Mouse (Mus musculus) heart, embryonic 11.5 days (tissue): ENCODE results near the gene Wnt7b. TPM values are rescaled to one million over a fixed set of nuclear protein-coding genes. Genes with fewer than 3 reads are reported as not detected.

ENCODE experiments used
- ATAC-seq: fragments of 200-750 bp; cut with Nextera tagmentation; replicated peaks from 2 replicates; pipeline ENCODE4 v1.8.0; 2017; ENCODE audit warnings: moderate library complexity; ENCODE audit not compliant: insufficient number of reproducible peaks, low FRiP score, low TSS enrichment
- H3K27ac ChIP-seq: fragments of 300-500 bp; sonication (generic); 2 replicates; pipeline ENCODE4 v1.5.1; 2014; ENCODE audit warnings: mild to moderate bottlenecking, low read depth, low read length
- H3K27me3 ChIP-seq: fragments of 300-500 bp; sonication (generic); 2 replicates; pipeline ENCODE4 v1.6.1; 2014; ENCODE audit warnings: mild to moderate bottlenecking, low read length, mixed read lengths; ENCODE audit not compliant: control insufficient read depth, insufficient read depth
- H3K36me3 ChIP-seq: fragments of 300-500 bp; sonication (generic); 2 replicates; pipeline ENCODE4 v1.6.1; 2014; ENCODE audit warnings: mild to moderate bottlenecking, low read length, moderate library complexity, mixed read lengths; ENCODE audit not compliant: control insufficient read depth, insufficient read depth
- H3K4me1 ChIP-seq: fragments of 300-500 bp; sonication (generic); 2 replicates; pipeline ENCODE4 v1.6.1; 2014; ENCODE audit warnings: low read length; ENCODE audit not compliant: control insufficient read depth, insufficient read depth
- H3K4me2 ChIP-seq: fragments of 300-500 bp; sonication (generic); 2 replicates; pipeline ENCODE4 v1.6.1; 2014; ENCODE audit warnings: mild to moderate bottlenecking, moderate library complexity
- H3K4me3 ChIP-seq: fragments of 300-500 bp; sonication (generic); 2 replicates; pipeline ENCODE4 v1.5.1; 2014; ENCODE audit warnings: low read depth, low read length
- H3K9ac ChIP-seq: fragments of 300-500 bp; sonication (generic); 2 replicates; pipeline ENCODE4 v1.6.1; 2014; ENCODE audit warnings: mild to moderate bottlenecking, low read depth, low read length, moderate library complexity
- H3K9me3 ChIP-seq: fragments of 300-500 bp; sonication (generic); replicated peaks from 2 replicates; pipeline ENCODE4 v1.6.1; 2016; ENCODE audit warnings: low read length; ENCODE audit not compliant: control insufficient read depth
- WGBS: fragments of 180-500 bp; shearing (Covaris S2); extraction: QIAGEN DNeasy Blood & Tissue Kit; methylation state at CpG from one replicate; pipeline ENCODE4 v1.1.7; 2014; ENCODE audit not compliant: insufficient replicate concordance; 5-methylcytosine and 5-hydroxymethylcytosine counted together
- polyA plus RNA-seq: library from polyadenylated mRNA; unstranded; fragments of >200 nt; fragmentation: Nextera tagmentation; extraction: Ambion mirVana; gene quantifications from 2 replicates; pipeline ENCODE4 v1.2.1, GENCODE M21; 2014

Wnt7b gene
- polyA plus RNA-seq, 1 experiment from 2014 or later = 1.5 TPM

DNA sequence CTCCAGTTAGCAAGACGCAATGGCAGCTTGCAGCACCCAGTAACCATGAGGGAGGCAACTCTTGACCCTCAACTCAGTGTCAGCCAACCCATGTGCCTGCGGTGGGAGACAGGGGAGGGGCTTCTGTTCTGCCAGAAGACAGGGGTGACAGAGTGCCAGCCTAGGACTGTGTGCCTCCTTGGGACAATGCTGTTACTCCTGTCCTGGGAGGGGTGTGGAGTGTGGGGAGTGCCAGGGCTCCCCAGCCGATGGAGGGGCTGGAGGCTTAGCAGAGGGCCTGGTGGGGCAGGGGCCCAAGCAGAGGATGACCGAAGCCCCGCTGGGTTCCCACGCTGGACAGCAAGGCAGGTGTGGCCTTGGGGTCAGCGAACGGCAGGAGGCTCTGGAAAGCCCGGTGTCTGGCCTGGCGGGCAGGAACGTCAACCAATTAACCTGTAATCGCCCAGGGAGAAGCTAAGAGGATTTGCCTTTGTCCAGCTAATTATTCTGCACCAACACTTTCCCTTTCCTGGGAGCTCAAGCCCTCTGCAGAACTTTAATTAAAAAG lies 57.8 kb downstream of the Wnt7b start:
- peaks cover 25% of the 10 kb centered on the region for H3K27me3 ChIP-seq
- H3K4me1 ChIP-seq = peaks cover 11% of the 10 kb centered on the region
- no peak overlapping the region for H3K9ac ChIP-seq
- H3K9me3 ChIP-seq = no peaks in the 10 kb centered on the region
- H3K27ac ChIP-seq = no peak overlapping the region
- H3K36me3 ChIP-seq = no peaks in the 10 kb centered on the region
- no peak overlapping the region for H3K4me3 ChIP-seq
- no peak overlapping the region for H3K4me2 ChIP-seq
- ATAC-seq = no peak
- WGBS = 26% methylated on average over 12 of the region's 12 CpGs

DNA sequence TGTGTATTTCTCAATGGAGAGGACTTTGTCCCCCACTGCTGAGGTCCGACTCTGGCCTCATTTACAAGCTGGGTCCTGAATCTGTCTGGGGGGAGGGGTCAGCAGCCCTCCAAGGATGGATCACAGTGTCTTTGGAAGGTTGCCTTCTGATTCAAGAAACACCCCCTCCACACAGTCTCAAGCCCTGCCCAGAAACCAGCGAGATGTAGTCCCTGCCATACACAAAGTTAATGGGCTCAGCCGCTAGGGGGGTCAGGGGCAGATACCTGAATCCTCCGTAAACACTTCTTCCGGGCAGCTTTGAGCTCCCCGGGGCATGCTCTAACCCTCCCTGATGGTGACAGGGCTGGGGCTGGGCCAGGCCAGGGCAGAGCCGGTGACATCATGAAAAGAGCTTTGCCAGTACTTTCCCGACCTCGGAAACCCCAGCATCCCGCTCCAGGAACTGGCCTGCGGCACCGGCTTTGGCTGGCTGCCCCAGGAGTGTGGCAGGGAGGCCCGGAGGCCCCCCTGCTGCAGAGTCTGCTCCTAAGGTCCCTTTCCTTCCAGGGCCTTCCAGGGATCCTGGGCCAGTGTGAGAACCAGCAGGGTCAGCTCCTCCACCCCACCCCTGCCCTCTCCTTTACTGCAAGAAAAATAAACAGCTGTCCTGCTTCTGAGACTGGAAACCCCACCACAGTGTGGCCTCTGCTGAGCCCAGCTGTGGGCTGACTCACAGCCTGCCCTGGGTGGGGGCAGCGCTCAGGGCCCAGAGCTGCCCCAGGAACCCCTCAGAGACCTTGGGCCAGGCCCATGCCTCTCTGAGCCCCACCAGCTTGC lies 58.9 kb downstream of the Wnt7b start:
- ATAC-seq = peak; percentile 45; the same call in 1 of the 2 replicates
- Histone ChIP-seq H3K4me2 (peak overlapping the region; percentile 51), H3K4me1 (peaks cover 11% of the 10 kb centered on the region), H3K4me3 (0 out of 2 replicates have a peak overlapping the region, but pooled peaks have one; percentile 5), H3K27ac (no peak overlapping the region), H3K9ac (peak overlapping the region; percentile 54; the same call in 1 of the 2 replicates), H3K9me3 (no peaks in the 10 kb centered on the region), H3K27me3 (peaks cover 25% of the 10 kb centered on the region), H3K36me3 (no peaks in the 10 kb centered on the region)
- WGBS = 8% methylated on average over 14 of the region's 14 CpGs

DNA sequence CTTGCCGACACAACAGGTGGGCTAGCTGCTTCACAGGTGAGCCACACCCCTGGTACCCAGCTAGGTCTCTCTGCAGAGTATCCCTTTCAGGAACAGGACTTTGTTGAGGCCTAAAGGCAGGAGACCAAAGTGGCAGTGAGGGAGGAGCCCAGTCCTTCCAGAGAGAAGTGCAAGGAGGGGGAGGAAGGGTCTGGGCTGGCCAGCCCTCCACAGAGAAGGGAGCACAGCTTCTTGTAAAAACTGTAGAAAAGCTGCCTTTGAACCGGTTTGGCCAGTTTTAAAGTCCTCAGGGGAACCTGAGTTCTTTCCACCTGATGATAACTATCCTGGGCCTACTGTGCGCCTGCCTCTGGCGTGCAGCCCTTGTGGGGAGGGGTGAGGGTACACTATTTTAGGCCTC lies 62.8 kb downstream of the Wnt7b start:
- ATAC-seq = no peak
- no peaks in the 10 kb centered on the region for H3K36me3 ChIP-seq
- no peaks in the 10 kb centered on the region for H3K9me3 ChIP-seq
- H3K9ac ChIP-seq = no peak overlapping the region
- no peak overlapping the region for H3K4me3 ChIP-seq
- no peak overlapping the region for H3K27ac ChIP-seq
- H3K4me1 ChIP-seq = peaks cover 11% of the 10 kb centered on the region
- H3K27me3 ChIP-seq = peaks cover 17% of the 10 kb centered on the region
- WGBS = 56% methylated on average over 4 of the region's 4 CpGs
- H3K4me2 ChIP-seq = no peak overlapping the region

DNA sequence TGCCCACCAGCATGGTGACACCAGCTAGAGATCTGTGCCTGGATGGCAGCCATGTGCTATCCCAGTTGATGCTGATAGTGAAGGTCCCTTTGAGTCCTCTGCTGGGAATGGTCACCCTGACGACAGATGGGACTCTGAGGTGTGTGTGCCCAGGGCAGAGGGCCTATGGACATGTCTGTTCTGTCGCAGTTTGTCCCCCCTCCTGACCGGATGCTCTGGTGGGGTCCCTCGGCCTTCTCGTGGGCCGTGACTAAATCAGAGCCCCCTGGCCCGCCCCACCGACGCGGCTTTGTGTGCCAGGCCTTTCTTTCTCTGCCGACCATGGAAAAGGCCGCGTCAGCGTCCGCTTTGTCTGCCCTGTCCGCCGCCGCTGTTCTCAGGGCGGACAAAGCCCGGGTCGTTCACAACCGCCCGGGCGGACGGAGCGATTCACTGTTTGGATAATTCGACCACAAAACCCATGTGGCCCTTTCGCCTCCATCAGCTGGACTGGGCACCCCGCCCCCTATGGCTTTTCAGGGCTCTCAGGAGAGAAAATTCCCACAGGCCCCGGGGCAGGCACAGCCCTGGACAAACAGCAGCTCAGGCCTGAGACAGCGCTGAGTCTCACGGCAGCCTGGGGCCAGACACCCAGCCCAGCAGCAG lies 74.8 kb downstream of the Wnt7b start:
- Histone ChIP-seq H3K4me2 (no peak overlapping the region), H3K9me3 (no peaks in the 10 kb centered on the region), H3K4me1 (no peaks in the 10 kb centered on the region), H3K4me3 (no peak overlapping the region), H3K36me3 (no peaks in the 10 kb centered on the region), H3K9ac (no peak overlapping the region), H3K27me3 (no peaks in the 10 kb centered on the region), H3K27ac (no peak overlapping the region)
- 69% methylated on average over 32 of the region's 32 CpGs for WGBS
- no peak for ATAC-seq

DNA sequence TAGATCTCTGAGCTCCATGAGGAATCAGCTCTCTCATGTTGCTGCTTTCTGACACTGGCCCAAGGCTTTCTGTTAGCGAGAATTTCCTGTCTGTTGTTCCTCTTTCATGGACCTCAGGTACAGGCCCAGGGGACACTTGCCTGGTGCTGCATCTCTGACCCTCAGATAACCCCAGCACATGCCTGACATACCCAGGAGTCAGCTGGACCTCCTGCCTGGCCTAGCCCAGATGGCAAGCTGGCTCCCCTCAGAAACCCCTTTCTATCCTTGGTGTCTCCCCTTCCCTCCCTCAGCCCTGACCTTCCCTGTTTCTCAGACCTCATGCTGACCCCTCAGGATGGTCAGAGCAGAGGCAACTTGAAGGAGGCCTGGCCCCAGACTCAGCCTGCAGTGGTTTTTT lies 75.6 kb downstream of the Wnt7b start:
- no peak overlapping the region for H3K4me2 ChIP-seq
- H3K4me1 ChIP-seq = no peaks in the 10 kb centered on the region
- H3K27ac ChIP-seq = no peak overlapping the region
- no peak overlapping the region for H3K4me3 ChIP-seq
- H3K36me3 ChIP-seq = no peaks in the 10 kb centered on the region
- H3K27me3 ChIP-seq = no peaks in the 10 kb centered on the region
- 33% methylated on average over 1 of the region's 1 CpGs for WGBS
- no peak overlapping the region for H3K9ac ChIP-seq
- ATAC-seq = no peak
- H3K9me3 ChIP-seq = no peaks in the 10 kb centered on the region

DNA sequence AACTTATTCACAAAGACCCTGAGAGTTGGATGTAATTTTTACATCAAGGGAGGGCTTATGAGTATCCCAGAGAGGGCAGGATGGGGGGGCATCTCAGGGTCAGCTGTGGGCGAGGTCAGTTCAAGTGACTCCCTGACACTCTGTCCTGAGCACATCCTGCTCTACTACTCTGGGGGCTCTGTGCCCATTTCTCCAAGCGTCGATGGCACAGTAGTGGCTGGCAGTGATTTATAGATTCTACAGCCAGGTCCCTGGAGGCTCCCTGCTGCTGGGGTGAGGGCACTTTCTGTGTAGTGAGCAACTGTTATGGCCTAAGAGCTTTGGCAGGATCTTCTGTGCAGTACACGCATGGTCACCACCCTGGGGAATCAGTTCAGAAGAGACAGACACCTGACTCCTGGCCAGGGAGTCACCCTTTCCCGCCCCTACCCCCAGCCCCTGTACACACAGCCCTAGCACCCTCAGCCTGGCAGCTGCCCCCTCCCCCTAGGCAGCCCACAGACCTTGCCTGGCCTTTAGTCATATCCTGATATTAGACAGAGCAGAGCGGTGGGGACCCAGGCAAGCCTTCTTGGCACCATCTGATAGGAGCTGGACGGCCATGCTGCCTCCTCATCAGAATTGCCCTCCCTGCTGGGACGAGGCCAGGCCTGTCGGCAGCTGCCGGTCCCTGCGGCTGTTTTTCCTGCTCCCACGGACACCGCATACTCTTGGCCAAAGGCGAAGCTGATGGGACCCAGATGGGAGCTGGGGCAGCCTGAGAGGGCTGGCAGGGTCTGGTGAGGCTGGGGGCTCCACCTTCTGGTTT lies 77.0 kb downstream of the Wnt7b start:
- no peaks in the 10 kb centered on the region for H3K27me3 ChIP-seq
- no peak overlapping the region for H3K9ac ChIP-seq
- no peaks in the 10 kb centered on the region for H3K9me3 ChIP-seq
- 53% methylated on average over 14 of the region's 14 CpGs for WGBS
- no peak overlapping the region for H3K27ac ChIP-seq
- 0 out of 2 replicates have a peak, but pooled peaks have one; percentile 37 for ATAC-seq
- H3K4me3 ChIP-seq = no peak overlapping the region
- H3K36me3 ChIP-seq = no peaks in the 10 kb centered on the region
- no peak overlapping the region for H3K4me2 ChIP-seq
- H3K4me1 ChIP-seq = no peaks in the 10 kb centered on the region

DNA sequence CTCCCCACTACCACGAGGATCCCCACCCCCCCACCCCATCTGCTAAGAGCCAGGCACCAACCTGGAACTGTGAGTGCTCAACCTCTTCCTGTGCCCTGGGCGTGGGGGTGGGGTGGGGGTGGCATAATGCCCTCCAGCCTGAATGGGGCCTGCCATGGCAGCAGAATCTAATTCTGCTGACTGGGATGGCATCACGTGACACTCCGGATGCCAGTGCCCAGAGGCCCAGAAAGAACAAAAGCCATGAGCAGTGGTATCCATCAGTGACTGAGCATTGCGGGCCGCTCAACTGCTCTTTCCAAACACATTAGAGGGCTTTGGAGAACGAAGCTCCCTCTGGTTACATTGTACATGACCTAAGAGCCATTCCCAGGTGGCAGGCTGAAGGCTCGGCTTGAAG lies 79.1 kb downstream of the Wnt7b start, which contains the start of gene 7530416G11Rik:
TSS of gene 7530416G11Rik (minus strand) at position 101 of the 400 bp plus-strand sequence.
- no peak within 1 kb of the TSS for H3K4me2 ChIP-seq
- WGBS = 76% methylated on average over 8 of the region's 8 CpGs
- no peaks in the 10 kb centered on the region for H3K9me3 ChIP-seq
- H3K36me3 ChIP-seq = no peaks in the 10 kb centered on the region
- no peak within 1 kb of the TSS for H3K27ac ChIP-seq
- no peaks in the 10 kb centered on the region for H3K4me1 ChIP-seq
- no peak within 1 kb of the TSS for H3K4me3 ChIP-seq
- H3K9ac ChIP-seq = no peak within 1 kb of the TSS
- H3K27me3 ChIP-seq = peaks cover 9% of the 10 kb centered on the region
- ATAC-seq = no peak

DNA sequence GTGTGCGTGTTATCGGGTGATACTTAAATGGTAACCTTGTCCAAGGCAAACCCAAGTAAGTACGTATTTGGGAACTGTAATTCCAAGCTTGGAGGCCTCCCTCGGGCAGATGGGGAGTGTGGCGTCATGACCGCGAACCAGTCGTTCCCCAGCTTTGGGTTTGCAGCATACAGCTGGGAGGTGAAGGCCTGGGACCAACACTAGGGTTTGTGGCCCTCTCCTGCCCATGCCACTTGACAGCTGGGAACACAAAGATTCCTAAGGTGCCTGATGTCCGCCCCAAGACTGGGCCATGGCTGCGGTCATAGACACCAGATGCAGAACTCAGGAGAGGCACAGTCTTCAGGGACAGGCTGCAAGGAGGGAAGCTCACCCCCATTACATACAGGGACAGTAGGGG lies 82.0 kb downstream of the Wnt7b start:
- H3K9me3 ChIP-seq = no peaks in the 10 kb centered on the region
- H3K27me3 ChIP-seq = peaks cover 23% of the 10 kb centered on the region
- no peak for ATAC-seq
- H3K4me3 ChIP-seq = no peak overlapping the region
- H3K27ac ChIP-seq = no peak overlapping the region
- no peak overlapping the region for H3K9ac ChIP-seq
- no peaks in the 10 kb centered on the region for H3K4me1 ChIP-seq
- 76% methylated on average over 10 of the region's 10 CpGs for WGBS
- H3K36me3 ChIP-seq = no peaks in the 10 kb centered on the region
- H3K4me2 ChIP-seq = no peak overlapping the region
